Mouse (Mus musculus): ENCODE results near the gene Tmtc3. TPM values are rescaled to one million over a fixed set of nuclear protein-coding genes. Genes with fewer than 3 reads are reported as not detected.

The Tmtc3 gene
- polyA plus RNA-seq (2012; rRNA removed; ENCODE audit: low replicate concordance), result 4.7 and 9.2 TPM in 2 replicates

DNA sequence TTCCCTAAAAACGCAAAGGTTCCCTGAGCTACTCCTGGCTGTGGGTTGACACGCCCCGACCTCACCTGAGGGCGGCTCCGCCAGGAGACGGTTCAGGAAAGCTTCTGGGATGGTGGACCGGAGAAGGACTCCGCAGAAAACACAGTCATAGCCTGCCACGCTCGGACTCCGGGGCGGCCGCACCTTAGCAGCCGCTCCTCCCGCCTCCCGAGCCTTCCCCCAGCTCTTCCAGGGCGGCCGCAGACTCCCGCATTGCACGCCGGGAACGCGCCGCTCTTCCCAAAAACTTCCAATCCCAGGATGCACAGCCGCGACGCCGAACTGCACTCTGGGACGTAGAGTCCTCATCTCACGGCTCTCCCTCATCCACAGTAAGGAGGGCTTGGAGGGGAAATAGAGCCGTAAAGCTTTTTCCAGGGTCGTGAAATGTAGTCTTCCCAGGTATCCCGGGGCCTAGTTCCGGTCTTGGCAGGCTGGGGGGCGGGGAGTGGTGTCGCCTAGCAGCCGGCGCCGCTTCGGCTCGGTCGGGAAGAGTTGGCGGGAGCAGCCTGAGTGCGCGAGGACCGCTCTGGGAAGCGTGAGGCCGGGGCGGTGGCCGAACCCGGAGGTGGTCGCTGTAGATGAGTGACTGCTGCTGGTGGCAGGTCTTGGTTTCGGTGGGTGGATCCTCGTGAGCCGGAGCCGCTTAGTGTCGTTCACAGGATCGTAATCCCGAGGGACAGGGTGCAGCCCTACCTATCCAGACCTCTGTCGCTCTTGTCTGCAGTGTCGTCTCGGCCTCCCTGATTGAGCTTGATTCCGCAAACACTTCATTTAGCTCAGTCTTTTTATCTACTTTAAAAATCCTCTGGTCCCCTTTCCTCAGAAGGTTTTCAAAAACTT is at the start of gene Tmtc3, which contains the start of gene Cep290:
Tmtc3 (minus strand) TSS at position 254 of the 882 bp plus-strand sequence.
Cep290 (plus strand) TSS at position 462 of the 882 bp plus-strand sequence.

Other genes with a start within 250 kb of the Tmtc3 start
- not detected in 2 replicates for gene Gm4301, start 151.7 kb downstream of the Tmtc3 start, polyA plus RNA-seq (2012; rRNA removed; ENCODE audit: low replicate concordance)
- not detected in 2 replicates for gene Gm4302, start 146.5 kb downstream of the Tmtc3 start, polyA plus RNA-seq (2012; rRNA removed; ENCODE audit: low replicate concordance)
- gene Gm4303, start 141.4 kb downstream of the Tmtc3 start, polyA plus RNA-seq (2012; rRNA removed; ENCODE audit: low replicate concordance), result not detected in 2 replicates
- not detected in 2 replicates for gene Gm4305, start 136.3 kb downstream of the Tmtc3 start, polyA plus RNA-seq (2012; rRNA removed; ENCODE audit: low replicate concordance)
- not detected in 2 replicates for gene Gm4307, start 126.0 kb downstream of the Tmtc3 start, polyA plus RNA-seq (2012; rRNA removed; ENCODE audit: low replicate concordance)
- not detected in 2 replicates for gene Gm4312, start 104.8 kb downstream of the Tmtc3 start, polyA plus RNA-seq (2012; rRNA removed; ENCODE audit: low replicate concordance)
- 0.18 and 0.65 TPM in 2 replicates for gene Cep290, start 208 bp upstream of the Tmtc3 start, polyA plus RNA-seq (2012; rRNA removed; ENCODE audit: low replicate concordance)
- gene 4930430F08Rik, start 103.1 kb upstream of the Tmtc3 start, polyA plus RNA-seq (2012; rRNA removed; ENCODE audit: low replicate concordance), result 4.7 and 6.3 TPM in 2 replicates
- not detected in 2 replicates for gene 1700017N19Rik, start 103.1 kb upstream of the Tmtc3 start, polyA plus RNA-seq (2012; rRNA removed; ENCODE audit: low replicate concordance)

Data from mammary gland, adult 2 months (tissue).